Mouse (Mus musculus) spleen, adult 2 months (tissue): ENCODE data around the gene Vwa8. TPM values are rescaled to one million over a fixed set of nuclear protein-coding genes. Genes with fewer than 3 reads are reported as not detected.

Source experiments
- DNase-seq, 2 experiments: peaks; one replicate each; pipeline versions ENCODE4 v3.0.0 to v3.0.0-alpha.2; 2012 to 2021; ENCODE audit warnings: low spot score in 2 of 2, low read depth in 1 of 2
- H3K27ac ChIP-seq: fragments of 200-500 bp; 2 replicates; pipeline ENCODE4 v1.5.1; 2012; ENCODE audit warnings: low read length, inconsistent platforms; ENCODE audit not compliant: insufficient read depth
- H3K27me3 ChIP-seq: fragments of 200-500 bp; 2 replicates; pipeline ENCODE4 v1.6.1; 2012; ENCODE audit warnings: mild to moderate bottlenecking, moderate library complexity, low read length, inconsistent platforms; ENCODE audit not compliant: control insufficient read depth, insufficient read depth
- H3K36me3 ChIP-seq: fragments of 200-500 bp; 2 replicates; pipeline ENCODE4 v1.6.1; 2012; ENCODE audit warnings: mild to moderate bottlenecking, low read length, inconsistent platforms; ENCODE audit not compliant: control insufficient read depth, insufficient read depth
- H3K4me1 ChIP-seq: fragments of 200-500 bp; 2 replicates; pipeline ENCODE4 v1.6.1; 2011; ENCODE audit warnings: inconsistent platforms; ENCODE audit not compliant: control insufficient read depth, insufficient read depth, insufficient read length
- H3K4me3 ChIP-seq: fragments of 200-500 bp; 2 replicates; pipeline ENCODE4 v1.5.1; 2011; ENCODE audit warnings: mild to moderate bottlenecking, inconsistent platforms; ENCODE audit not compliant: insufficient read depth, insufficient read length; ENCODE audit errors: extremely low read depth
- CTCF ChIP-seq: fragments of 200-500 bp; IDR thresholded peaks from 2 replicates; pipeline ENCODE4 v1.5.1; 2011; ENCODE audit warnings: mild to moderate bottlenecking, inconsistent platforms; ENCODE audit not compliant: insufficient read depth, insufficient read length, insufficient replicate concordance; ENCODE audit errors: extremely low read depth
- POLR2A ChIP-seq: fragments of 200-500 bp; IDR thresholded peaks from 2 replicates; pipeline ENCODE4 v1.6.1; 2011; ENCODE audit warnings: low read depth, low read length, inconsistent platforms
- WGBS: fragments of 180-500 bp; shearing (Covaris S2); methylation state at CpG from one replicate; pipeline ENCODE4 v1.1.7; 2018; 5-methylcytosine and 5-hydroxymethylcytosine counted together
- polyA plus RNA-seq: library from polyadenylated mRNA; depleted of rRNA; stranded (reverse); fragments of >200 nt; gene quantifications from 2 replicates; pipeline ENCODE4 v1.2.3, GENCODE M21; 2012

Gene Vwa8
- polyA plus RNA-seq, 1 experiment, result 4.9 TPM

- no peak for DNase-seq
- no peak overlapping the region for H3K27ac ChIP-seq
- no peaks in the 10 kb centered on the region for H3K36me3 ChIP-seq
- H3K4me3 ChIP-seq, result no peak overlapping the region
- no peaks in the 10 kb centered on the region for H3K4me1 ChIP-seq
- 94% methylated on average over 8 of the region's 8 CpGs for WGBS
- TF ChIP-seq CTCF, result no peak
- TF ChIP-seq POLR2A, result no peak
- H3K27me3 ChIP-seq, result no peaks in the 10 kb centered on the region
Measured at GRCm38 (mm10) chr14:79031230-79031740, 182.4 kb downstream of the Vwa8 start.

GRCm38 (mm10) chr14:79033396-79033795, 184.5 kb downstream of the Vwa8 start:
- H3K27ac ChIP-seq, result no peak overlapping the region
- no peaks in the 10 kb centered on the region for H3K4me1 ChIP-seq
- TF ChIP-seq CTCF (no peak), POLR2A (no peak)
- no peak overlapping the region for H3K4me3 ChIP-seq
- 95% methylated on average over 6 of the region's 6 CpGs for WGBS
- DNase-seq, result no peak
- H3K27me3 ChIP-seq, result no peaks in the 10 kb centered on the region
- no peaks in the 10 kb centered on the region for H3K36me3 ChIP-seq

GRCm38 (mm10) chr14:79034511-79034913, 185.7 kb downstream of the Vwa8 start:
- Histone ChIP-seq H3K36me3 (peaks cover 1% of the 10 kb centered on the region; the same call in 1 of the 2 replicates), H3K4me1 (no peaks in the 10 kb centered on the region), H3K4me3 (no peak overlapping the region), H3K27ac (no peak overlapping the region), H3K27me3 (no peaks in the 10 kb centered on the region)
- no peak for TF ChIP-seq CTCF
- no peak for TF ChIP-seq POLR2A
- no peak for DNase-seq
- 57% methylated on average over 9 of the region's 9 CpGs for WGBS

GRCm38 (mm10) chr14:79035575-79035974, 186.7 kb downstream of the Vwa8 start:
- H3K4me1 ChIP-seq, result no peaks in the 10 kb centered on the region
- DNase-seq, result no peak
- 94% methylated on average over 9 of the region's 9 CpGs for WGBS
- peaks cover 1% of the 10 kb centered on the region; the same call in 1 of the 2 replicates for H3K36me3 ChIP-seq
- H3K4me3 ChIP-seq, result no peak overlapping the region
- no peaks in the 10 kb centered on the region for H3K27me3 ChIP-seq
- TF ChIP-seq POLR2A (no peak), CTCF (no peak)
- H3K27ac ChIP-seq, result no peak overlapping the region

- Histone ChIP-seq H3K4me3 (no peak overlapping the region), H3K27ac (no peak overlapping the region), H3K4me1 (no peaks in the 10 kb centered on the region), H3K36me3 (no peaks in the 10 kb centered on the region), H3K27me3 (no peaks in the 10 kb centered on the region)
- WGBS, result 90% methylated on average over 2 of the region's 2 CpGs
- DNase-seq, result no peak
- no peak for TF ChIP-seq POLR2A
- TF ChIP-seq CTCF, result no peak
Measured at GRCm38 (mm10) chr14:79047186-79047585, 198.3 kb downstream of the Vwa8 start.

GRCm38 (mm10) chr14:79047956-79048355, 199.1 kb downstream of the Vwa8 start:
- DNase-seq, result no peak
- no peak for TF ChIP-seq POLR2A
- Histone ChIP-seq H3K27ac (no peak overlapping the region), H3K4me3 (no peak overlapping the region), H3K36me3 (no peaks in the 10 kb centered on the region), H3K4me1 (no peaks in the 10 kb centered on the region), H3K27me3 (no peaks in the 10 kb centered on the region)
- WGBS, result 90% methylated on average over 6 of the region's 6 CpGs

GRCm38 (mm10) chr14:79049544-79049943, 200.7 kb downstream of the Vwa8 start:
- Histone ChIP-seq H3K4me3 (no peak overlapping the region), H3K27ac (no peak overlapping the region)

More at GRCm38 (mm10) chr14:79049544-79049943, 200.7 kb downstream of the Vwa8 start:
- no peaks in the 10 kb centered on the region for H3K4me1 ChIP-seq
- H3K27me3 ChIP-seq, result no peaks in the 10 kb centered on the region
- TF ChIP-seq CTCF, result no peak
- no peak for TF ChIP-seq POLR2A
- no peaks in the 10 kb centered on the region for H3K36me3 ChIP-seq
- DNase-seq, result no peak
- 94% methylated on average over 11 of the region's 11 CpGs for WGBS
